Mouse (Mus musculus) intestine, embryonic 14.5 days (tissue): ENCODE measurements around the gene Trim63. TPM values are rescaled to one million over a fixed set of nuclear protein-coding genes. Genes with fewer than 3 reads are reported as not detected.
A peak's percentile ranks its signal among the peaks of the same experiment; 100 is the strongest.

Experiments
- ATAC-seq: fragments of 200-750 bp; cut with Nextera tagmentation; replicated peaks from 2 replicates; pipeline ENCODE4 v1.8.0; 2017; ENCODE audit warnings: low read depth, moderate number of reproducible peaks, moderate TSS enrichment, moderate library complexity; ENCODE audit not compliant: low FRiP score, low TSS enrichment
- DNase-seq: peaks from one replicate; pipeline ENCODE4 v3.0.0-alpha.2; 2018; ENCODE audit warnings: low spot score
- H3K27ac ChIP-seq: fragments of 300-500 bp; sonication (generic); 2 replicates; pipeline ENCODE4 v1.5.1; 2014; ENCODE audit warnings: low read depth, mild to moderate bottlenecking, control low read depth
- H3K27me3 ChIP-seq: fragments of 300-500 bp; sonication (generic); replicated peaks from 2 replicates; pipeline ENCODE4 v1.6.1; 2014; ENCODE audit warnings: low read length, control low read depth; ENCODE audit not compliant: control insufficient read depth, insufficient read depth
- H3K36me3 ChIP-seq: fragments of 300-500 bp; sonication (generic); 2 replicates; pipeline ENCODE4 v1.6.1; 2014; ENCODE audit warnings: low read length, control low read depth; ENCODE audit not compliant: control insufficient read depth, insufficient read depth
- H3K4me1 ChIP-seq: fragments of 300-500 bp; sonication (generic); replicated peaks from 2 replicates; pipeline ENCODE4 v1.6.1; 2014; ENCODE audit warnings: low read length, control low read depth, mixed read lengths; ENCODE audit not compliant: control insufficient read depth, insufficient read depth
- H3K4me2 ChIP-seq: fragments of 300-500 bp; sonication (generic); 2 replicates; pipeline ENCODE4 v1.6.1; 2014; ENCODE audit warnings: low read length
- H3K4me3 ChIP-seq: fragments of 300-500 bp; sonication (generic); 2 replicates; pipeline ENCODE4 v1.5.1; 2014; ENCODE audit warnings: low read depth, low read length, control low read depth, mixed read lengths
- H3K9ac ChIP-seq: fragments of 300-500 bp; sonication (generic); 2 replicates; pipeline ENCODE4 v1.6.1; 2014; ENCODE audit warnings: mild to moderate bottlenecking, low read length
- H3K9me3 ChIP-seq: fragments of 300-500 bp; sonication (generic); 2 replicates; pipeline ENCODE4 v1.6.1; 2016; ENCODE audit warnings: low read length, control low read depth; ENCODE audit not compliant: control insufficient read depth
- whole genome bisulfite sequencing: fragments of 180-500 bp; shearing (Covaris S2); extraction: QIAGEN DNeasy Blood & Tissue Kit; methylation state at CpG from one replicate; pipeline ENCODE4 v1.1.7; 2014; 5-methylcytosine and 5-hydroxymethylcytosine counted together
- polyA plus RNA-seq: library from polyadenylated mRNA; unstranded; fragments of >200 nt; fragmentation: Nextera tagmentation; extraction: Ambion mirVana; gene quantifications from 2 replicates; pipeline ENCODE4 v1.2.1, GENCODE M21; 2014

The Trim63 gene
- polyA plus RNA-seq, 1 experiment from 2014 or later, result not detected

DNA sequence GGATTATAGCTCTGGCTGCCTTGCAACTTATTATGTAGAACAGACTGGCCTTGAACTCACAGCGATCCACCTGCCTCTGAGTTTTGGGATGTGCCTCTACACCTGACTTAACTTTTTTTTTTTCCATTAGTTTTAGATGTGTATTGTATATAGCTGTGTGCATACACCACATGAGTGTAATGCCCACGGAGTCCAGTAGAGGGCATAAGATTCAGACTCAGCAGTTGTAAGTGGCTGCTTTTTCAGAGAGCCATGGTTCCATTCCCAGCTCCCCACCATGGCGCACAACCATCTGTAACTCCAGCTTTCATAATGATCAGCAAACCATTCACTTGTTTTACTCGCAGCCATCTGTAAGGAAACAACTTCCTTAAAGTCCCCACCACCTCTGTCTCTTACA, 18.4 kb upstream of the Trim63 start:
- Histone ChIP-seq H3K27me3 (0 out of 2 replicates have a peak, but pooled peaks cover 9% of the 10 kb centered on the region), H3K9me3 (0 out of 2 replicates have a peak, but pooled peaks cover 3% of the 10 kb centered on the region), H3K4me3 (no peak overlapping the region), H3K27ac (no peak overlapping the region), H3K9ac (no peak overlapping the region), H3K36me3 (no peaks in the 10 kb centered on the region), H3K4me1 (no peaks in the 10 kb centered on the region), H3K4me2 (no peak overlapping the region)
- whole genome bisulfite sequencing, result 88% methylated on average over 4 of the region's 4 CpGs
- no peak for DNase-seq
- no peak for ATAC-seq

DNA sequence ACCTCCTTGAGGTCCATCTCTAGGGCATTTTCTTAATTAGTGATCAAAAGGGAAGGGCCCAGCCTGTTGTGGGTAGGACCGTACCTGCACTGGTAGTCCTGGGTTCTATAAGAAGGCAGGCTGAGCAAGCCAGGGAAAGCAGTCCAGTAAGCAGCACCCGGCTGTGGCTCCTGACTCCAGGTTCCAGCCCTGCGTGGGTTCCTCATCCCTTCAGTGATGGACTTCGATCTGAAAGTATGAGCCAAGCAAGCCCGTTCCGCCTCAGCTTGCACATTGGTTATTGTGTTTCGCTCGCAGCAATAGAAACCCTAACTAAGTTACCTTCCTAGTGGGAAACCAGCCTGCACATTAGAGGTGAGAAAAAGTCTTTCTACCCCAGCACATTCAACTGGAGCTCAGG, 17.6 kb upstream of the Trim63 start:
- Histone ChIP-seq H3K27me3 (0 out of 2 replicates have a peak, but pooled peaks cover 9% of the 10 kb centered on the region), H3K27ac (no peak overlapping the region), H3K36me3 (no peaks in the 10 kb centered on the region), H3K4me1 (no peaks in the 10 kb centered on the region), H3K4me2 (no peak overlapping the region), H3K9me3 (0 out of 2 replicates have a peak, but pooled peaks cover 3% of the 10 kb centered on the region), H3K4me3 (no peak overlapping the region), H3K9ac (no peak overlapping the region)
- 91% methylated on average over 8 of the region's 8 CpGs for WGBS
- DNase-seq (no peak), ATAC-seq (no peak)

DNA sequence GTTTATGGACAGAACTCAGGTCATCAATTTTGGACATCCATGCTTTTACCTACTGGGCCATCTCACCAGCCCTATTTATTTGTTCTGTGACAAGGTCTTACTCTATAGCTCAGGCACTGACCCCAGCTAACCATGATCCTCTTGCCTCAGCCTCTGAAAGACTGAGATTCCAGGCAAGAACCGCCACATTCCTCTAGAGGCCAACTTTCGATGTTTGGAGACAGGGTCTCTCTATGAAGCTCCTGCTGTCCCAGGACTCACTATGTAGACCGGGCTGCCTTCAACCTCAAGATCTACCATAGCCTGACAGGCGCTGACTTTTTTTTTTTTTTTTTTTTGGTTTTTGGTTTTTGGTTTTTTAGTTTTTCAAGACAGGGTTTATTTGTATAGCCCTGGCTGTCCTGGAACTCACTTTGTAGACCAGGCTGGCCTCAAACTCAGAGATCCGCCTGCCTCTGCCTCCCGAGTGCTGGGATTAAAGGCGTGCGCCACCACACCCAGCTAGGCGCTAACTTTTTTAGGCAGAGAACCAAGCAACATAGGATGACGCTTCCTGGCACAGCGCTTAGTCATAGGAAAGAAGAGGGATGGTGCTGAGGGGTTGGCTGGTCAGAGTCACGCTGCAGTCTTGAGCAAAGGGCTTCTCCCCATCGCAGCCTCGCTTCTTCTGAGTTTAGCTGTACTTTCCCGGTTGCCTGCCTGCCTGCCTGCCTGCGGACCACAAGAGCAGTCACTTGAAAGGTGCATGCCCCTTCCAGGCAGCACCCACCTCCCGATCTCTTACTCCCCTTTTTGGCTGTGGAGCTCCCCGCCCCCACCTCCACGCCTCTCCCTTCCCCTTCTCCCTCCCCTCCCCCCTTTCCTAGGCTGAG, 16.1 kb upstream of the Trim63 start:
- no peak overlapping the region for H3K4me2 ChIP-seq
- no peak overlapping the region for H3K27ac ChIP-seq
- no peaks in the 10 kb centered on the region for H3K4me1 ChIP-seq
- no peaks in the 10 kb centered on the region for H3K27me3 ChIP-seq
- ATAC-seq (no peak), DNase-seq (no peak)
- no peak overlapping the region for H3K9ac ChIP-seq
- no peak overlapping the region for H3K4me3 ChIP-seq
- no peaks in the 10 kb centered on the region for H3K36me3 ChIP-seq
- 0 out of 2 replicates have a peak, but pooled peaks cover 3% of the 10 kb centered on the region for H3K9me3 ChIP-seq
- WGBS, result 71% methylated on average over 19 of the region's 19 CpGs

DNA sequence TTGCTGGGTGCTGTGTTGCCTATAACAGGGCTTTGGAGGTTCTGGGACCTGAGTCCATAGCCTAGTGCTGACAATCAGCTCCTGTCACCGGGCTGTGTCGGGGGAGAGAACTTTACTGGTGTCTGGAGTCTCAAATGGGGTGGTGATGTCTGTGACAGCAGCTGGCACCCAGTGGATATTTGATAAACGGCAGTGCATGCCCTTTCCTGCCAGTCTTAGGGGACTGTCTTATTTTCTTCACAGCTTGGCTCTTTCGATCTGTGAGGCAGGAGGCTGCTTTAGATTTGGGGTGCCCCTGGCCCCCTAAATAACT, 15.5 kb upstream of the Trim63 start:
- DNase-seq (no peak), ATAC-seq (no peak)
- Histone ChIP-seq H3K4me3 (no peak overlapping the region), H3K4me2 (no peak overlapping the region), H3K27me3 (no peaks in the 10 kb centered on the region), H3K9ac (no peak overlapping the region), H3K27ac (no peak overlapping the region), H3K36me3 (no peaks in the 10 kb centered on the region), H3K9me3 (0 out of 2 replicates have a peak, but pooled peaks cover 3% of the 10 kb centered on the region), H3K4me1 (no peaks in the 10 kb centered on the region)
- WGBS, result 73% methylated on average over 4 of the region's 4 CpGs

DNA sequence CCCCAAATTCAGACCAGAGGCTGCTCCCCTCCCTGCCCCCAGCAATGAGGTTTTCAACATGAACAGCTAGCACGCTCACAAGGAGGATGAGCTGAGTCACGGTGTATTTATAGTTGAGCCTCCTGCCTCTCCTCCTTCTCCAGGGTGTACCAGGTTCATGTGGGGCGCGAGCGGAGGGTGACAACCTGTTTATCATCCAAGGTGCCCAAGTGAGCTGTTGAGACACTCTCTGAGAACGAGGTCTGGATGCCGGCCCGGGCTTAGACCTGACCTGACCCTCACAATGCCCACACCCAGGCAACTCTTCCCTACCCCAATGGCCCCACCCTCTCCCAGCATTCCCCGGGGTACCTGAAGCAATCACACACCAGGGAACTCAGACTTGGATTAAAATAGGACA, 14.6 kb upstream of the Trim63 start:
- no peak overlapping the region for H3K27ac ChIP-seq
- H3K4me3 ChIP-seq, result no peak overlapping the region
- H3K36me3 ChIP-seq, result no peaks in the 10 kb centered on the region
- H3K4me1 ChIP-seq, result no peaks in the 10 kb centered on the region
- no peak overlapping the region for H3K4me2 ChIP-seq
- H3K9ac ChIP-seq, result no peak overlapping the region
- no peaks in the 10 kb centered on the region for H3K27me3 ChIP-seq
- H3K9me3 ChIP-seq, result 0 out of 2 replicates have a peak, but pooled peaks cover 3% of the 10 kb centered on the region
- no peak for DNase-seq
- no peak for ATAC-seq
- WGBS, result 66% methylated on average over 9 of the region's 9 CpGs

DNA sequence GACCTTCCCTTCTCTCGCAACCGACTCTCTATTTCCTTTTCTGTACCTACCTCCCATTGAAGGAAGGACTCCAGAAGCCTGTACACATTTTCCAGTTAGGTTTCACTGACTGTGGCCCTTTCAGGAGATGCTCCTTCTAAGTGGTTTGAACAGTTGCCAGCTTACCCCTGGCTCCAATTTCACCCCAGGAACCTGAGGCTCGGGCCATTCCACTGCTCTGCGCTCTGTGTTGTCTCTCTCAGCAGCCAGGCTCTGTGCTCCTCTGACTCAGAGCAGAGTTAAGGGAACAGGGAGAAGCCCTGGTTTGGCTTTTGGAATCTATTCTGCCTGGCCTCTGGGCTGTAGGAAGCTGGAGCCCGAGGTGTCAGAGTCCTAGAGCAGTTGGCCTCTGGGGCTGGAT, 12.8 kb upstream of the Trim63 start:
- H3K27ac ChIP-seq, result no peak overlapping the region
- H3K4me3 ChIP-seq, result no peak overlapping the region
- H3K9ac ChIP-seq, result no peak overlapping the region
- peaks cover 4% of the 10 kb centered on the region; the same call in 1 of the 2 replicates for H3K4me1 ChIP-seq
- H3K27me3 ChIP-seq, result no peaks in the 10 kb centered on the region
- DNase-seq, result no peak
- no peak for ATAC-seq
- H3K9me3 ChIP-seq, result no peaks in the 10 kb centered on the region
- no peaks in the 10 kb centered on the region for H3K36me3 ChIP-seq
- H3K4me2 ChIP-seq, result no peak overlapping the region
- 74% methylated on average over 5 of the region's 5 CpGs for WGBS

DNA sequence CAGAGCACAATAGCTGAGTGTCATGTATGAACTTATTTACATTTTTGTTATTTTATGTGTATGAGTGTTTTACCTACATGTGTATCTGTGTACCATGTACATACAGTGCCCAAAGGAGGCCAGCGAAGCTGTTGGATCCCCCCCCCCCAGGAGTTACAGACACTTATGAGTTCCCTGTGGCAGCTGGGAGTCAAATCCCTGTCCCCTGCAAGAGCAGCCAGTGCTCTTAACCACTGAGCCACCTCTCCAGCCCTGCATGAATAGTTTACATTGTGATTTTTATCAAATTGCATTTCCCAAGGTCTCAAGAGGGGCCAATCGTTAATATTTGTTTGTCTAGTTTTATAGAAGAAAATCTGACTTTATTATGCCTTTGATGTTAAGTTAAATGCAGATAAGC, 8.0 kb upstream of the Trim63 start:
- Histone ChIP-seq H3K36me3 (no peaks in the 10 kb centered on the region), H3K9ac (no peak overlapping the region), H3K4me1 (peaks cover 10% of the 10 kb centered on the region; the same call in 1 of the 2 replicates), H3K9me3 (no peaks in the 10 kb centered on the region), H3K4me2 (no peak overlapping the region; the same call in 1 of the 2 replicates), H3K4me3 (no peak overlapping the region), H3K27me3 (no peaks in the 10 kb centered on the region), H3K27ac (no peak overlapping the region)
- WGBS, result 48% methylated on average over 2 of the region's 2 CpGs
- no peak for DNase-seq
- ATAC-seq, result peak; percentile 42

DNA sequence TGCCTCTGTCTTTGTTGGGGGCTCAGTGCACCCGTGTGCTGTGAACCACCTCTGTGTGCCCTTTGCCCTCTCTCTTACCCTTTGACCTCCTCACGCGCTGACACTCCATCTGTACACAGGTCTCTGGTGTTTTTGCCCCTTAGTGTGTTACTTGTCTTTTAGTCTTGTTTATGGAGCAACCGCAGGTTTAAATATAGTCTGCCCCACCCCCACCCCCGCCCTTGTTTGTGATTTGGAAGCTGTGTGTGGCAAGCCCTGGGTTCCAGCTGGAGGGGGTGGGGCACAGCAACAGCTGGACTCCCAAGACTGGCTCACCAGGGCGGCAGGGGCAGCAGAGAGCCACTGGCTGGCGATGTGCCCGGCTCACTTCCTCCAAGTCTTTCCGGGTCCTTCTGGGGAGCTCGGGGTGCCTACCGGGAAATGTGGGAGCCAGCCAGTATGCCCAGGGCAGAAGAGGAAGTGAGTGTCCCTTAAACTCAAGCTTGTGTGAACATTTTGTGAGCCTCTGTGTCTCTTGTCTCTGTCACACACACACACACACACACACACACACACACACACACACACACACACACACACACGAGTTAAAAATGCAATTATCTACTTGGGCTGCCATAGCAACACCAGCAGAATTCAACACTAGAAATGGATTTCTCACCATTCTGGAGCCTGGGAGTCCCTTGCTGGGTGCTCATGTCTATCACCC, 7.4 kb upstream of the Trim63 start:
- H3K9me3 ChIP-seq, result no peaks in the 10 kb centered on the region
- 11% methylated on average over 12 of the region's 12 CpGs for WGBS
- H3K4me2 ChIP-seq, result peak overlapping the region; percentile 23
- H3K4me3 ChIP-seq, result no peak overlapping the region
- H3K36me3 ChIP-seq, result no peaks in the 10 kb centered on the region
- H3K27me3 ChIP-seq, result no peaks in the 10 kb centered on the region
- H3K4me1 ChIP-seq, result peaks cover 10% of the 10 kb centered on the region; the same call in 1 of the 2 replicates
- ATAC-seq (peak; percentile 65), DNase-seq (peak; percentile 72)
- no peak overlapping the region for H3K9ac ChIP-seq
- no peak overlapping the region; the same call in 1 of the 2 replicates for H3K27ac ChIP-seq
